Comparison of ENCODE assay signal across 26 mouse cellular contexts in the genomic region with DNA sequence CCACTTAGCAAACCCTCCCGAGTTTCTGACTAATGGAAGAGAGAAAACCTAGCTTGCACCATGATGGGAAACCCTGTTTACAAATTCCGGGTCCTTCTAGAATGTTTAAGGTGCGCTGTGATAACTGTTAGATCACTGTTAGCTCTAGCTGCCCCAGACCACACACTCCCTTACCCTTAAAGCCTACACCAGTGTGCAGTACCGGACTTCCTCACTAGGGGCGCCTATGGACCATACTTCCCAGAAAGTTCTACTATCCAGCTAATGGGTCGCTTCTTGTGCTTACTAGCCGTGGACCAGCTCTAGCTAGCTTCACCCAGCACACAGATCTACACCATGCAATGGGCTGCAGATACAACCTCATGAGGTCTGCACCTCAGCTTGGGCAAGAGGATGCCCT.
A peak's percentile ranks its signal among the peaks of the same experiment; 100 is the strongest.
DNase-seq lines count a peak whose midpoint lies in the region; ATAC-seq and TF ChIP-seq lines count a peak whose summit lies in the region.
"Had no signal": no experiment of that assay in that cellular context is flagged by ENCODE, and none has a peak within 500 bp of the region (broad histone marks: within the 10 kb centered on the region; RNA-seq: fewer than 3 reads in every experiment).

No protein-coding gene starts in this region.

- H3K36me3 ChIP-seq in forebrain, embryonic 11.5 days (ENCODE audit: control insufficient read depth, insufficient read depth, low read length) = no peaks in the 10 kb centered on the region
- H3K36me3 ChIP-seq in forebrain, embryonic 12.5 days (replicated peaks) = no peaks in the 10 kb centered on the region
- no peaks in the 10 kb centered on the region for H3K36me3 ChIP-seq in ES-E14 (ENCODE audit: control insufficient read depth, insufficient read depth, low read length, poor library complexity, severe bottlenecking)
- no peaks in the 10 kb centered on the region for H3K36me3 ChIP-seq in testis, adult 2 months (ENCODE audit: control insufficient read depth, insufficient read depth, low read length)
- H3K36me3 ChIP-seq: embryonic facial prominence, embryonic 10.5 days; embryonic facial prominence, embryonic 15.5 days; heart, embryonic 13.5 days; limb, embryonic 12.5 days; neural tube, embryonic 13.5 days had no signal

- in situ Hi-C loops in ES-E14 (cut with MboI; ENCODE audit: low sequenced_read_pairs in 2 of 2, unreplicated experiment in 2 of 2) = no loop called here

- H3K4me1 ChIP-seq in forebrain, embryonic 11.5 days (replicated peaks; ENCODE audit: control insufficient read depth, insufficient read depth, low read length) = no peaks in the 10 kb centered on the region
- no peaks in the 10 kb centered on the region for H3K4me1 ChIP-seq in forebrain, embryonic 12.5 days
- no peaks in the 10 kb centered on the region for H3K4me1 ChIP-seq in ES-E14 (ENCODE audit: control insufficient read depth in 2 of 2, insufficient read depth in 2 of 2, low read length in 2 of 2, poor library complexity in 1 of 2)
- H3K4me1 ChIP-seq in testis, adult 2 months (ENCODE audit: control insufficient read depth, insufficient read depth, low read length) = no peaks in the 10 kb centered on the region; the same call in 1 of the 2 replicates
- H3K4me1 ChIP-seq: embryonic facial prominence, embryonic 10.5 days; embryonic facial prominence, embryonic 15.5 days; heart, embryonic 13.5 days; limb, embryonic 12.5 days; neural tube, embryonic 13.5 days had no signal

- intact Hi-C loops in left cerebral cortex, adult 2 months (cut with DNase I) = no loop called here
- intact Hi-C loops in left cerebral cortex, postnatal 36 days (cut with DNase I) = no loop called here

- ATAC-seq in forebrain, embryonic 11.5 days (replicated peaks; ENCODE audit: low FRiP score) = no peak
- no peak for ATAC-seq in forebrain, embryonic 12.5 days (ENCODE audit: low FRiP score)
- ATAC-seq: forebrain, embryonic 14.5 days; liver, postnatal 0 days had no signal

- no peak overlapping the region for H3K27ac ChIP-seq in forebrain, embryonic 11.5 days (ENCODE audit: low read depth, low read length)
- H3K27ac ChIP-seq in forebrain, embryonic 12.5 days = no peak overlapping the region
- H3K27ac ChIP-seq in left cerebral cortex, adult 2 months = no peak overlapping the region
- H3K27ac ChIP-seq in ES-E14 (ENCODE audit: insufficient read depth, low read depth, low read length, poor library complexity, severe bottlenecking) = no peak overlapping the region
- H3K27ac ChIP-seq in testis, adult 2 months (ENCODE audit: control insufficient read depth, insufficient read depth, low read depth, low read length) = no peak overlapping the region
- H3K27ac ChIP-seq: embryonic facial prominence, embryonic 10.5 days; embryonic facial prominence, embryonic 15.5 days; gastrocnemius, adult 2 months; heart, embryonic 13.5 days; hindbrain, embryonic 14.5 days; limb, embryonic 12.5 days; neural tube, embryonic 13.5 days had no signal

- TF ChIP-seq CTCF in left cerebral cortex, adult 2 months (IDR thresholded peaks at IDR 0.05) = peak; percentile 37
- peak; percentile 62; the same call in 1 of the 2 replicates for TF ChIP-seq CTCF in testis, adult 2 months (IDR thresholded peaks at IDR 0.05; ENCODE audit: control insufficient read depth, insufficient read depth, insufficient replicate concordance, low read depth, low read length)

- TF ChIP-seq POLR2A in testis, adult 2 months (IDR thresholded peaks at IDR 0.05; ENCODE audit: control insufficient read depth, low read depth, low read length) = no peak

- H3K9ac ChIP-seq in forebrain, embryonic 11.5 days (ENCODE audit: low read length) = no peak overlapping the region
- H3K9ac ChIP-seq in forebrain, embryonic 12.5 days = no peak overlapping the region
- H3K9ac ChIP-seq in ES-E14 (ENCODE audit: insufficient read depth, low read depth, low read length, poor library complexity, severe bottlenecking) = no peak overlapping the region
- H3K9ac ChIP-seq: embryonic facial prominence, embryonic 15.5 days; heart, embryonic 13.5 days; hindbrain, embryonic 14.5 days; limb, embryonic 12.5 days; liver, postnatal 0 days; neural tube, embryonic 13.5 days had no signal

- no peaks in the 10 kb centered on the region for H3K27me3 ChIP-seq in forebrain, embryonic 11.5 days (ENCODE audit: control insufficient read depth, insufficient read depth, low read length)
- H3K27me3 ChIP-seq in forebrain, embryonic 12.5 days = no peaks in the 10 kb centered on the region
- no peaks in the 10 kb centered on the region for H3K27me3 ChIP-seq in testis, adult 2 months (ENCODE audit: control insufficient read depth, insufficient read depth, low read length)
- H3K27me3 ChIP-seq: CH12.LX; embryonic facial prominence, embryonic 15.5 days; heart, embryonic 13.5 days; limb, embryonic 12.5 days; neural tube, embryonic 13.5 days had no signal

- no peak overlapping the region for H3K4me2 ChIP-seq in forebrain, embryonic 11.5 days (ENCODE audit: low read depth, low read length, severe bottlenecking)
- H3K4me2 ChIP-seq in forebrain, embryonic 12.5 days = no peak overlapping the region
- H3K4me2 ChIP-seq: embryonic facial prominence, embryonic 15.5 days; heart, embryonic 13.5 days; hindbrain, embryonic 14.5 days; limb, embryonic 12.5 days; midbrain, embryonic 11.5 days; neural tube, embryonic 13.5 days had no signal

- no peak overlapping the region for H3K4me3 ChIP-seq in forebrain, embryonic 11.5 days (ENCODE audit: low read depth, low read length)
- no peak overlapping the region for H3K4me3 ChIP-seq in forebrain, embryonic 12.5 days (replicated peaks)
- no peak overlapping the region for H3K4me3 ChIP-seq in left cerebral cortex, adult 2 months
- H3K4me3 ChIP-seq in ES-E14 (ENCODE audit: insufficient read depth in 1 of 2, low read depth in 1 of 2, low read length in 2 of 2, poor library complexity in 1 of 2, severe bottlenecking in 1 of 2) = no peak overlapping the region
- H3K4me3 ChIP-seq in testis, adult 2 months (ENCODE audit: control insufficient read depth, low read depth, low read length) = no peak overlapping the region
- H3K4me3 ChIP-seq: embryonic facial prominence, embryonic 10.5 days; embryonic facial prominence, embryonic 15.5 days; gastrocnemius, adult 2 months; heart, embryonic 13.5 days; limb, embryonic 12.5 days; neural tube, embryonic 13.5 days had no signal

- peak; percentile 48 for DNase-seq in forebrain, embryonic 11.5 days (ENCODE audit: low spot score)
- no peak for DNase-seq in left cerebral cortex, adult 2 months (ENCODE audit: extremely low spot score in 1 of 2, low spot score in 2 of 2)
- no peak for DNase-seq in left cerebral cortex, postnatal 36 days (ENCODE audit: low spot score in 2 of 2)
- DNase-seq in ES-E14 (ENCODE audit: low read depth, low spot score) = peak; percentile 20
- no peak for DNase-seq in thymus, postnatal 4 days
- DNase-seq in thymus, postnatal 0 days (ENCODE audit: low spot score) = no peak
- DNase-seq: adrenal gland, postnatal 10 days; cerebellum, adult 18-20 months; cerebellum, postnatal 10 days; gastrocnemius, adult 2 months; heart, postnatal 10 days; kidney, adult 18-20 months; liver, postnatal 0 days; lung, postnatal 36 days; thymus, adult 18-20 months had no signal

- 91% methylated on average over 7 of the region's 7 CpGs for WGBS in forebrain, embryonic 11.5 days
- WGBS in forebrain, embryonic 12.5 days = 89% methylated on average over 7 of the region's 7 CpGs

- H3K9me3 ChIP-seq in forebrain, embryonic 11.5 days (ENCODE audit: control insufficient read depth, low read length) = no peaks in the 10 kb centered on the region
- no peaks in the 10 kb centered on the region for H3K9me3 ChIP-seq in forebrain, embryonic 12.5 days
- H3K9me3 ChIP-seq in ES-E14 (ENCODE audit: control insufficient read depth, insufficient read depth, low read depth, low read length) = no peaks in the 10 kb centered on the region
- H3K9me3 ChIP-seq: embryonic facial prominence, embryonic 15.5 days had no signal

TF ChIP-seq in ES-E14, 5 proteins besides CTCF, POLR2A, EP300 and RAD21:
- no peak for TF ChIP-seq ZC3H11A (IDR thresholded peaks at IDR 0.05; ENCODE audit: borderline replicate concordance, low read depth, low read length)
- no peak for TF ChIP-seq HCFC1 (IDR thresholded peaks at IDR 0.05; ENCODE audit: borderline replicate concordance, insufficient read depth, low read length)
- TF ChIP-seq CHD2 (IDR thresholded peaks at IDR 0.05; ENCODE audit: low read depth, low read length) = no peak
- no peak for TF ChIP-seq MAFK (IDR thresholded peaks at IDR 0.05; ENCODE audit: insufficient read depth, low read depth, low read length)
- no peak for TF ChIP-seq ZNF384 (IDR thresholded peaks at IDR 0.05; ENCODE audit: low read depth, low read length)

Comparison
In these comparisons a context has a peak if more than half of its experiments do, and no peak if none do; other contexts are left out.
1. DNase-seq: peak in forebrain, embryonic 11.5 days (single experiment) and ES-E14 (single experiment); none in left cerebral cortex, adult 2 months (0 of 2), left cerebral cortex, postnatal 36 days (0 of 2), thymus, postnatal 4 days (single experiment) and thymus, postnatal 0 days (single experiment).